Mouse (Mus musculus) cortical plate, adult 2 months (tissue): Measurements from ENCODE around the gene Gpr180.

Experiments
- CTCF ChIP-seq: fragments of 200-500 bp; IDR thresholded peaks from 2 replicates; pipeline ENCODE4 v1.5.1; 2011; ENCODE audit warnings: mild to moderate bottlenecking, control low read depth, low read length; ENCODE audit not compliant: insufficient read depth; ENCODE audit errors: extremely low read depth
- POLR2A ChIP-seq: fragments of 200-500 bp; IDR thresholded peaks from 2 replicates; pipeline ENCODE4 v1.6.1; 2011; ENCODE audit warnings: mild to moderate bottlenecking, low read length, control low read depth; ENCODE audit not compliant: insufficient read depth; ENCODE audit errors: extremely low read depth

GRCm38 (mm10) chr14:118131472-118131871 is 5.5 kb upstream of the Gpr180 start:
- no peak for TF ChIP-seq POLR2A
- no peak for TF ChIP-seq CTCF
